Mouse (Mus musculus) hindbrain, embryonic 14.5 days (tissue): Measurements from ENCODE around the gene Naa16. TPM values are rescaled to one million over a fixed set of nuclear protein-coding genes. Genes with fewer than 3 reads are reported as not detected.

Source experiments
- ATAC-seq: fragments of 200-750 bp; cut with Nextera tagmentation; 2 replicates; pipeline ENCODE4 v1.8.0; 2017; ENCODE audit warnings: moderate number of reproducible peaks, mild to moderate bottlenecking, moderate TSS enrichment, moderate library complexity; ENCODE audit not compliant: low FRiP score
- DNase-seq: peaks from one replicate; pipeline ENCODE4 v3.0.0-alpha.2; 2015; ENCODE audit warnings: low spot score
- H3K27ac ChIP-seq: fragments of 300-500 bp; sonication (generic); 2 replicates; pipeline ENCODE4 v1.5.1; 2014; ENCODE audit warnings: mild to moderate bottlenecking, moderate library complexity
- H3K27me3 ChIP-seq: fragments of 300-500 bp; sonication (generic); 2 replicates; pipeline ENCODE4 v1.6.1; 2014; ENCODE audit warnings: mild to moderate bottlenecking, low read length, mixed read lengths; ENCODE audit not compliant: control insufficient read depth, insufficient read depth
- H3K36me3 ChIP-seq: fragments of 300-500 bp; sonication (generic); replicated peaks from 2 replicates; pipeline ENCODE4 v1.6.1; 2014; ENCODE audit not compliant: control insufficient read depth, insufficient read depth
- H3K4me1 ChIP-seq: fragments of 300-500 bp; sonication (generic); replicated peaks from 2 replicates; pipeline ENCODE4 v1.6.1; 2014; ENCODE audit warnings: antibody characterized with exemption, low read length, mixed read lengths; ENCODE audit not compliant: control insufficient read depth, insufficient read depth
- H3K4me2 ChIP-seq: fragments of 300-500 bp; sonication (generic); replicated peaks from 2 replicates; pipeline ENCODE4 v1.6.1; 2014; ENCODE audit warnings: mild to moderate bottlenecking, moderate library complexity
- H3K4me3 ChIP-seq: fragments of 300-500 bp; sonication (generic); replicated peaks from 2 replicates; pipeline ENCODE4 v1.5.1; 2014; ENCODE audit warnings: mild to moderate bottlenecking, low read length
- H3K9ac ChIP-seq: fragments of 300-500 bp; sonication (generic); 2 replicates; pipeline ENCODE4 v1.6.1; 2014
- H3K9me3 ChIP-seq: fragments of 300-500 bp; sonication (generic); 2 replicates; pipeline ENCODE4 v1.6.1; 2016; ENCODE audit warnings: low read length; ENCODE audit not compliant: control insufficient read depth
- WGBS: fragments of 180-500 bp; shearing (Covaris S2); extraction: QIAGEN DNeasy Blood & Tissue Kit; methylation state at CpG from one replicate; pipeline ENCODE4 v1.1.7; 2014; 5-methylcytosine and 5-hydroxymethylcytosine counted together
- polyA plus RNA-seq: library from polyadenylated mRNA; unstranded; fragments of >200 nt; fragmentation: Nextera tagmentation; extraction: Ambion mirVana; gene quantifications from 2 replicates; pipeline ENCODE4 v1.2.1, GENCODE M21; 2014

Naa16 gene
- polyA plus RNA-seq, 1 experiment from 2014 or later, result 12.5 TPM

DNA sequence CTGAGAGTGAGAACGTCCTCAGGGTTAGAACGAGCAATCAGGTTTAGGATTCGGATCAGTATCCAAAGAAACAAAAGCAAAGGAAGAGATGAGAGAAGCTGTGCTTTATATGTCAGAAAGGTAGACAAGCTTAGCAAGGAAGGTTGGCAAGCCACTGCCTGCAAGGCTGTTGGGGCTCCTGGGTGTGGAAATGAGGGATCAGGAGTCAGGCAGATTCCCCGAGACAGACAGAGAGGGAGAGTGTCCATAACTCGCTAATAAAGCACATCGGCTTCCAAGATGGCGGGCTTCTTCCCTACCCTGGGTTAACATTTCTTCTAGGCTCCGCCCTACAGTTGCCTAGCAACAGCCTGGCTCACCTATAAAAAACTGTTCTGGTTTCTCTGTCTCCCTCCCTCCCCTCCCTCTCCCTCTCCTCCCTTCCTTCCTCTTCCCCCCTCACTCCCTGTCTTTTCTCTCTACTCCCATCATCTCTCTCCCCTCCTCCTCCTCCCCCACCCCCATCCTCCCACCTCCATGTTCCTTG lies 114.6 kb downstream of the Naa16 start:
- Histone ChIP-seq H3K27ac (no peak overlapping the region), H3K9ac (no peak overlapping the region), H3K9me3 (no peaks in the 10 kb centered on the region), H3K4me1 (peaks cover 12% of the 10 kb centered on the region; the same call in 1 of the 2 replicates), H3K4me2 (no peak overlapping the region), H3K27me3 (no peaks in the 10 kb centered on the region), H3K36me3 (no peaks in the 10 kb centered on the region), H3K4me3 (no peak overlapping the region)
- ATAC-seq (no peak), DNase-seq (no peak)
- WGBS, result 76% methylated on average over 8 of the region's 8 CpGs

DNA sequence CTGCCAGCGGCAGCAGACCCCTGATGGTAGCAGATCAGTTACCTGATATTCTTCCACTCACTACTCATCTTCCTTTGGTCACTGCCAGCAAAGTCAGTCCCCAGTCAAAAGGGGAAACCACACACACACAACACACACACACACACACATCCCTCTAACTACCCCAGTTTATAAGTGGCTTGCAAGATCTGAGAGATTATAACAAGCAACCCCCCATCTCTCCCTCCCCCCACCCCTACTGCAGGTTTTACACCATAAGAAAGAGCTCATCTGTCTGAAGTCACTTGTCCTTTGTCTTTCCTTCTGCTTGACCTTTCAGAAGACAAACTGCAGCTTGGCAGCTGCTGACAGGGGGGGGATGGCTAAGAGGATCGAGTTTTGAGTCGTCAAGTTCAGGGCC lies 115.1 kb downstream of the Naa16 start:
- Histone ChIP-seq H3K27ac (no peak overlapping the region), H3K27me3 (no peaks in the 10 kb centered on the region), H3K4me3 (no peak overlapping the region), H3K4me2 (no peak overlapping the region), H3K9ac (no peak overlapping the region), H3K4me1 (peaks cover 12% of the 10 kb centered on the region; the same call in 1 of the 2 replicates), H3K9me3 (no peaks in the 10 kb centered on the region), H3K36me3 (no peaks in the 10 kb centered on the region)
- no peak for DNase-seq
- no peak for ATAC-seq
- WGBS, result 51% methylated on average over 3 of the region's 3 CpGs

Other genes starting within 250 kb of the Naa16 start
- 0.08 TPM in 1 of 2 replicates, not detected in the other for gene Zfp957, start 143.4 kb downstream of the Naa16 start, polyA plus RNA-seq
- 36.4 and 40.4 TPM in 2 replicates for gene Rgcc, start 89.1 kb downstream of the Naa16 start, polyA plus RNA-seq
- 10.7 and 11.0 TPM in 2 replicates for gene Mtrf1, start 7.0 kb upstream of the Naa16 start, polyA plus RNA-seq
- 24.5 and 30.6 TPM in 2 replicates for gene Kbtbd7, start 35.7 kb upstream of the Naa16 start, polyA plus RNA-seq
- gene Kbtbd6, start 61.1 kb upstream of the Naa16 start, polyA plus RNA-seq, result 1.9 and 2.3 TPM in 2 replicates
- gene Elf1, start 90.4 kb upstream of the Naa16 start, polyA plus RNA-seq, result 3.8 and 3.9 TPM in 2 replicates
- gene Wbp4, start 90.7 kb upstream of the Naa16 start, polyA plus RNA-seq, result 40.5 and 40.9 TPM in 2 replicates
- 109 and 115 TPM in 2 replicates for gene Sugt1, start 196.9 kb upstream of the Naa16 start, polyA plus RNA-seq